ENCODE assay signal across 7 mouse cellular contexts in the genomic region with DNA sequence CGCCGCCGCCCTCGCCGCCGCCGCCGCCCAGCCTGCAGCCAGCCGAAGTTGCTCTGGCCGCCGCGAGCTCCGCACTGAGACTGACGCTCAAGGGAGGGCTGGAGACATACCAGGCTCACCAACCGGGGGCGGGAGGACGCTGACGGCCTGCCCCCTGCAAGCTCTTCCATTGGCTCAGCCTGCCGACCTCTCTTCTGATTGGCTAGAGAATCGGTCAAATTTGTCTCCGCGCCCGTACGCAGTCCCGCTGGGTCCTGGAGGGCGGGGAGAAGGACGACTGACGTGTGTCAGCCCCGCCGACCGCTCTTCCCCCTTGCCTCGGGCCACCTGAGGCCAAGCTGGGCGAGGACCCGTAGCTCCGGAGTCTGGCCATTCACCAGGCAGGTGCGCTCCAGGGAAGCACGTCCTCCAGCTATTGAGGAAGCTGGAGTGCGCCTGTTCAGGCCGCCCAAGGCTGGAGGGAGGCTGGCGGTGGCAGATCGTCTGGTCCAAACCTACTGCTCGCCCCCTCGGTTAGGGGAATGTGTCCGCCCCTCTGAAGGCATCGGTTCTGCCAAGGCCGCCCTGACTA. TPM values are rescaled to one million over a fixed set of nuclear protein-coding genes. Genes with fewer than 3 reads are reported as not detected.
DNase-seq lines count a peak whose midpoint lies in the region; ATAC-seq lines count a peak whose summit lies in the region.

A gene (minus strand): TSS at position 90 of the 571 bp plus-strand sequence.

- H3K4me1 ChIP-seq in embryonic facial prominence, embryonic 11.5 days (ENCODE audit: control insufficient read depth, insufficient read depth, low read length), result no peaks in the 10 kb centered on the region
- H3K4me1 ChIP-seq in limb, embryonic 10.5 days, result peaks cover 17% of the 10 kb centered on the region
- peaks cover 20% of the 10 kb centered on the region for H3K4me1 ChIP-seq in midbrain, embryonic 13.5 days (replicated peaks)

- peak within 1 kb of the TSS; percentile 93 for H3K4me3 ChIP-seq in embryonic facial prominence, embryonic 11.5 days (ENCODE audit: low read depth, low read length)
- peak within 1 kb of the TSS; percentile 78 for H3K4me3 ChIP-seq in limb, embryonic 10.5 days
- peak within 1 kb of the TSS; percentile 93 for H3K4me3 ChIP-seq in midbrain, embryonic 13.5 days (replicated peaks)

- H3K36me3 ChIP-seq in embryonic facial prominence, embryonic 11.5 days (replicated peaks; ENCODE audit: control insufficient read depth, insufficient read depth, low read depth, low read length), result no peaks in the 10 kb centered on the region
- H3K36me3 ChIP-seq in limb, embryonic 10.5 days, result no peaks in the 10 kb centered on the region
- no peaks in the 10 kb centered on the region for H3K36me3 ChIP-seq in midbrain, embryonic 13.5 days

- H3K4me2 ChIP-seq in embryonic facial prominence, embryonic 11.5 days (ENCODE audit: low read depth, low read length), result peak within 1 kb of the TSS; percentile 87
- H3K4me2 ChIP-seq in midbrain, embryonic 13.5 days (replicated peaks), result peak within 1 kb of the TSS; percentile 71

- peak within 1 kb of the TSS; percentile 90 for H3K27ac ChIP-seq in embryonic facial prominence, embryonic 11.5 days (replicated peaks; ENCODE audit: low read depth, low read length)
- peak within 1 kb of the TSS; percentile 96 for H3K27ac ChIP-seq in limb, embryonic 10.5 days
- peak within 1 kb of the TSS; percentile 98 for H3K27ac ChIP-seq in midbrain, embryonic 13.5 days

- H3K27me3 ChIP-seq in embryonic facial prominence, embryonic 11.5 days (ENCODE audit: control insufficient read depth, insufficient read depth, low read length), result no peaks in the 10 kb centered on the region
- H3K27me3 ChIP-seq in limb, embryonic 10.5 days (ENCODE audit: low read depth, poor library complexity, severe bottlenecking), result peaks cover 5% of the 10 kb centered on the region
- peaks cover 4% of the 10 kb centered on the region; the same call in 1 of the 2 replicates for H3K27me3 ChIP-seq in midbrain, embryonic 13.5 days

- H3K9me3 ChIP-seq in embryonic facial prominence, embryonic 11.5 days (replicated peaks; ENCODE audit: control insufficient read depth, low read length), result no peaks in the 10 kb centered on the region
- no peaks in the 10 kb centered on the region for H3K9me3 ChIP-seq in limb, embryonic 10.5 days (replicated peaks)
- no peaks in the 10 kb centered on the region for H3K9me3 ChIP-seq in midbrain, embryonic 13.5 days

- peak; percentile 99 for ATAC-seq in embryonic facial prominence, embryonic 11.5 days (replicated peaks; ENCODE audit: insufficient number of reproducible peaks, low FRiP score, low TSS enrichment, low read depth)
- ATAC-seq in granulocyte monocyte progenitor cell, adult 5-6 weeks (replicated peaks; ENCODE audit: poor library complexity, severe bottlenecking), result peak; percentile 89
- ATAC-seq in midbrain, embryonic 13.5 days, result peak; percentile 100

- under 1% methylated on average over 39 of the region's 46 CpGs for WGBS in embryonic facial prominence, embryonic 11.5 days
- WGBS in limb, embryonic 10.5 days, result under 1% methylated on average over 46 of the region's 46 CpGs
- under 1% methylated on average over 46 of the region's 46 CpGs for WGBS in midbrain, embryonic 13.5 days

- peak; percentile 98 for DNase-seq in adrenal gland, postnatal 14 days
- DNase-seq in embryonic facial prominence, embryonic 11.5 days (ENCODE audit: low spot score), result peak; percentile 97
- DNase-seq in kidney, adult 11 months, result peak; percentile 98
- DNase-seq in limb, embryonic 10.5 days (ENCODE audit: low spot score), result peak; percentile 96
- peak; percentile 93 for DNase-seq in spleen, adult 12 weeks (ENCODE audit: low spot score)

- peak within 1 kb of the TSS; percentile 90 for H3K9ac ChIP-seq in embryonic facial prominence, embryonic 11.5 days (replicated peaks; ENCODE audit: low read length)
- H3K9ac ChIP-seq in midbrain, embryonic 13.5 days (replicated peaks), result peak within 1 kb of the TSS; percentile 96

RNA-seq across cellular contexts. Expression of the gene that starts here (rescaled TPM):
- 95.3 and 112 TPM in 2 replicates for total RNA-seq in adrenal gland, postnatal 14 days (2021)
- polyA plus RNA-seq in embryonic facial prominence, embryonic 11.5 days (2014; fragmentation: Nextera tagmentation; extraction: Ambion mirVana), result 25.9 and 28.2 TPM in 2 replicates
- total RNA-seq in granulocyte monocyte progenitor cell, adult 5-6 weeks (2014; fragmentation: Nextera tagmentation), result 103 and 136 TPM in 2 replicates
- total RNA-seq in granulocyte monocyte progenitor cell, adult 5-6 weeks (2017), result 192 and 196 TPM in 2 replicates
- polyA plus RNA-seq in limb, embryonic 10.5 days (2016; fragmentation: Nextera tagmentation; extraction: Ambion mirVana), result 17.2 and 22.6 TPM in 2 replicates
- 26.1 and 26.6 TPM in 2 replicates for polyA plus RNA-seq in midbrain, embryonic 13.5 days (2015; fragmentation: Nextera tagmentation; extraction: Ambion mirVana)

Comparison
In these comparisons a context has a peak if more than half of its experiments do, and no peak if none do; other contexts are left out.
1. Peak in every context shown above with its lines: DNase-seq, ATAC-seq, H3K4me3 ChIP-seq and H3K27ac ChIP-seq.